In the genomic region with DNA sequence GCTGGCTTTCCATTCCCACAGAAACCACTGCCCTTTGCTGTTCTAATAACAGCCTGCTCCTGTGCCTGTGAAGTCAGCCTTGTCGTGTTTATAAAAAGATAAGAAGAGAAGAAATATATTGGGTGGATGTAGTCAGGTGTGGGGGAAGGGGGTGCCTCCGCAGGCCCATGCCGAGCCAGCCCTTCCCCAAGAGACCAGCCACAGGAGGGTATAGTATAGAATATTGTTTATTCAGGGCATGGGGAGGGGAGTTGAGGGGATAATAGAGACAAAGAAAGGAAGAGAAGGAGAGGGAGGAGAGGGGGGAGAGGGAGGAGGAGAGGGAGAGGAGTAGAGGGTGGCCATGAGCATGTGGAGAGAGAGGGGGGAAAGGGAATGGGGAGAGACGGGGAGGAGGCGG, we compare ENCODE assay signal across 22 mouse cellular contexts. TPM values are rescaled to one million over a fixed set of nuclear protein-coding genes. Genes with fewer than 3 reads are reported as not detected.
DNase-seq lines count a peak whose midpoint lies in the region; ATAC-seq and TF ChIP-seq lines count a peak whose summit lies in the region.
"Had no signal": no experiment of that assay in that cellular context is flagged by ENCODE, and none has a peak within 500 bp of the region (broad histone marks: within the 10 kb centered on the region; RNA-seq: fewer than 3 reads in every experiment).

No protein-coding gene starts in this region.

- TF ChIP-seq CTCF in midbrain, postnatal 0 days (IDR thresholded peaks at IDR 0.05): no peak
- no peak for TF ChIP-seq CTCF in ES-Bruce4 (IDR thresholded peaks at IDR 0.05; ENCODE audit: low read depth, low read length)
- TF ChIP-seq CTCF in brain, embryonic 14.5 days (IDR thresholded peaks at IDR 0.05; ENCODE audit: borderline replicate concordance, extremely low read depth, insufficient read depth, insufficient read length): no peak

- TF ChIP-seq POLR2A in ES-Bruce4 (IDR thresholded peaks at IDR 0.05; ENCODE audit: insufficient read depth, low read length): no peak
- no peak for TF ChIP-seq POLR2A in brain, embryonic 14.5 days (IDR thresholded peaks at IDR 0.05; ENCODE audit: borderline replicate concordance, extremely low read depth, insufficient read depth, insufficient read length, poor library complexity, severe bottlenecking)

- no peak for DNase-seq in heart, adult 9 months (ENCODE audit: low spot score in 2 of 2)
- DNase-seq in midbrain, postnatal 0 days (ENCODE audit: low spot score): no peak
- DNase-seq in brain, embryonic 14.5 days (ENCODE audit: low read depth): peak; percentile 15
- DNase-seq in gastrocnemius, postnatal 36 days: no peak
- DNase-seq: adrenal gland, adult 8-10 months; cerebellum, adult 11 months; cerebellum, adult 8-10 months; cerebellum, postnatal 14 days; embryo, embryonic 11 days; gastrocnemius, postnatal 10 days; heart, adult 2 months; heart, postnatal 14 days had no signal

- H3K4me2 ChIP-seq in heart, embryonic 15.5 days: no peak overlapping the region
- H3K4me2 ChIP-seq in midbrain, embryonic 13.5 days (replicated peaks): no peak overlapping the region
- no peak overlapping the region for H3K4me2 ChIP-seq in midbrain, postnatal 0 days (ENCODE audit: low read depth, low read length, poor library complexity, severe bottlenecking)
- H3K4me2 ChIP-seq: embryonic facial prominence, embryonic 15.5 days; hindbrain, embryonic 15.5 days had no signal

- no peaks in the 10 kb centered on the region for H3K36me3 ChIP-seq in heart, embryonic 15.5 days
- H3K36me3 ChIP-seq in midbrain, embryonic 13.5 days: no peaks in the 10 kb centered on the region
- H3K36me3 ChIP-seq in midbrain, postnatal 0 days (ENCODE audit: insufficient read depth, low read length): no peaks in the 10 kb centered on the region
- H3K36me3 ChIP-seq in ES-Bruce4 (ENCODE audit: control insufficient read depth, insufficient read depth, low read length, poor library complexity, severe bottlenecking): no peaks in the 10 kb centered on the region
- H3K36me3 ChIP-seq: embryonic facial prominence, embryonic 15.5 days; G1E; hindbrain, embryonic 15.5 days had no signal

- H3K27me3 ChIP-seq in heart, embryonic 15.5 days: no peaks in the 10 kb centered on the region
- no peaks in the 10 kb centered on the region for H3K27me3 ChIP-seq in midbrain, embryonic 13.5 days
- no peaks in the 10 kb centered on the region for H3K27me3 ChIP-seq in midbrain, postnatal 0 days (ENCODE audit: insufficient read depth, low read length)
- H3K27me3 ChIP-seq in ES-Bruce4 (ENCODE audit: control insufficient read depth, insufficient read depth, low read length, poor library complexity, severe bottlenecking): no peaks in the 10 kb centered on the region
- H3K27me3 ChIP-seq: embryonic facial prominence, embryonic 15.5 days; hindbrain, embryonic 15.5 days had no signal

- H3K27ac ChIP-seq in heart, embryonic 15.5 days: peak overlapping the region; percentile 55; the same call in 1 of the 2 replicates
- no peak overlapping the region for H3K27ac ChIP-seq in midbrain, embryonic 13.5 days
- no peak overlapping the region for H3K27ac ChIP-seq in midbrain, postnatal 0 days (ENCODE audit: low read depth, low read length)
- H3K27ac ChIP-seq in ES-Bruce4 (ENCODE audit: insufficient read depth, low read length): peak overlapping the region; percentile 18; the same call in 1 of the 2 replicates
- H3K27ac ChIP-seq: embryonic facial prominence, embryonic 15.5 days; hindbrain, embryonic 15.5 days had no signal

- 23% methylated on average over 3 of the region's 5 CpGs for WGBS in heart, embryonic 15.5 days
- 19% methylated on average over 3 of the region's 5 CpGs for WGBS in midbrain, embryonic 13.5 days
- 36% methylated on average over 3 of the region's 5 CpGs for WGBS in midbrain, postnatal 0 days

- intact Hi-C loops in gastrocnemius, postnatal 36 days (cut with DNase I): no loop called here

- peaks cover 17% of the 10 kb centered on the region for H3K4me1 ChIP-seq in heart, embryonic 15.5 days (replicated peaks)
- peaks cover 22% of the 10 kb centered on the region for H3K4me1 ChIP-seq in midbrain, embryonic 13.5 days (replicated peaks)
- no peaks in the 10 kb centered on the region for H3K4me1 ChIP-seq in midbrain, postnatal 0 days (ENCODE audit: insufficient read depth, low read length)
- peaks cover 4% of the 10 kb centered on the region for H3K4me1 ChIP-seq in ES-Bruce4 (ENCODE audit: control insufficient read depth, insufficient read depth, low read length)
- H3K4me1 ChIP-seq: embryonic facial prominence, embryonic 15.5 days had no signal

- no peak for ATAC-seq in heart, embryonic 15.5 days (replicated peaks; ENCODE audit: insufficient number of reproducible peaks, insufficient read depth, low FRiP score, low read depth)
- peak; percentile 62; the same call in 1 of the 2 replicates for ATAC-seq in midbrain, embryonic 13.5 days
- ATAC-seq in midbrain, postnatal 0 days (ENCODE audit: low FRiP score): no peak
- ATAC-seq: forebrain, embryonic 16.5 days; intestine, embryonic 16.5 days had no signal

- no peak overlapping the region for H3K4me3 ChIP-seq in heart, embryonic 15.5 days
- no peak overlapping the region for H3K4me3 ChIP-seq in midbrain, embryonic 13.5 days (replicated peaks)
- H3K4me3 ChIP-seq in midbrain, postnatal 0 days (ENCODE audit: low read depth, low read length): no peak overlapping the region
- H3K4me3 ChIP-seq in ES-Bruce4 (ENCODE audit: low read depth, low read length): no peak overlapping the region
- H3K4me3 ChIP-seq: embryonic facial prominence, embryonic 15.5 days; erythroblast, embryonic 14.5 days; heart, adult 2 months; hindbrain, embryonic 15.5 days had no signal

- no peaks in the 10 kb centered on the region for H3K9me3 ChIP-seq in heart, embryonic 15.5 days (replicated peaks)
- no peaks in the 10 kb centered on the region for H3K9me3 ChIP-seq in midbrain, embryonic 13.5 days
- H3K9me3 ChIP-seq in midbrain, postnatal 0 days (ENCODE audit: low read length): no peaks in the 10 kb centered on the region
- H3K9me3 ChIP-seq in ES-Bruce4 (replicated peaks; ENCODE audit: control insufficient read depth, insufficient read depth, low read length, poor library complexity, severe bottlenecking): no peaks in the 10 kb centered on the region
- H3K9me3 ChIP-seq: embryonic facial prominence, embryonic 15.5 days; G1E; hindbrain, embryonic 15.5 days had no signal

- TF ChIP-seq EP300 in ES-Bruce4 (IDR thresholded peaks at IDR 0.05; ENCODE audit: insufficient read depth, low read depth, low read length): no peak

- H3K9ac ChIP-seq in heart, embryonic 15.5 days: no peak overlapping the region
- H3K9ac ChIP-seq in midbrain, embryonic 13.5 days (replicated peaks): no peak overlapping the region
- H3K9ac ChIP-seq in midbrain, postnatal 0 days (replicated peaks; ENCODE audit: low read length, poor library complexity, severe bottlenecking): no peak overlapping the region
- no peak overlapping the region; the same call in 1 of the 2 replicates for H3K9ac ChIP-seq in ES-Bruce4 (ENCODE audit: low read depth, poor library complexity, severe bottlenecking)
- H3K9ac ChIP-seq: embryonic facial prominence, embryonic 15.5 days; hindbrain, embryonic 15.5 days had no signal

RNA-seq across cellular contexts. Expression of gene Mfge8, which starts 40.4 kb away (rescaled TPM):
- polyA plus RNA-seq in heart, embryonic 15.5 days (2015; fragmentation: Nextera tagmentation; extraction: Ambion mirVana): 224 and 246 TPM in 2 replicates
- polyA plus RNA-seq in midbrain, embryonic 13.5 days (2015; fragmentation: Nextera tagmentation; extraction: Ambion mirVana): 46.4 and 50.7 TPM in 2 replicates
- total RNA-seq in midbrain, postnatal 0 days (2014; rRNA removed): 239 and 278 TPM in 2 replicates
- 268 and 317 TPM in 2 replicates for polyA plus RNA-seq in midbrain, postnatal 0 days (2015; fragmentation: Nextera tagmentation; extraction: Ambion mirVana)
- 148 and 151 TPM in 2 replicates for polyA plus RNA-seq in ES-Bruce4 (2011; ENCODE audit: insufficient read depth, insufficient read length, low read depth, missing spikeins)
- 129 and 131 TPM in 2 replicates for polyA plus RNA-seq in brain, embryonic 14.5 days (2012; rRNA removed)
- total RNA-seq in gastrocnemius, postnatal 36 days (2021): 10 to 100 TPM; 40.0 to 45.1 TPM

RNA-seq across cellular contexts. Expression of gene Hapln3, which starts 58.4 kb away (rescaled TPM):
- 0.49 and 0.76 TPM in 2 replicates for polyA plus RNA-seq in heart, embryonic 15.5 days (2015; fragmentation: Nextera tagmentation; extraction: Ambion mirVana)
- polyA plus RNA-seq in midbrain, embryonic 13.5 days (2015; fragmentation: Nextera tagmentation; extraction: Ambion mirVana): 0.84 and 1.7 TPM in 2 replicates
- 4.9 and 7.9 TPM in 2 replicates for total RNA-seq in midbrain, postnatal 0 days (2014; rRNA removed)
- polyA plus RNA-seq in midbrain, postnatal 0 days (2015; fragmentation: Nextera tagmentation; extraction: Ambion mirVana): 2.2 and 2.4 TPM in 2 replicates
- 0.56 and 1.7 TPM in 2 replicates for polyA plus RNA-seq in ES-Bruce4 (2011; ENCODE audit: insufficient read depth, insufficient read length, low read depth, missing spikeins)
- 2.2 and 2.6 TPM in 2 replicates for polyA plus RNA-seq in brain, embryonic 14.5 days (2012; rRNA removed)
- under 1 TPM; 0.22 to 0.36 TPM for total RNA-seq in gastrocnemius, postnatal 36 days (2021)
- total RNA-seq: common myeloid progenitor, adult 5-6 weeks had no signal
- polyA plus RNA-seq: erythroblast, embryonic 14.5 days; G1E had no signal

Comparison
In these comparisons a context has a peak if more than half of its experiments do, and no peak if none do; other contexts are left out.
1. H3K27ac ChIP-seq: peak in heart, embryonic 15.5 days (single experiment) and ES-Bruce4 (single experiment); none in midbrain, embryonic 13.5 days (single experiment) and midbrain, postnatal 0 days (single experiment).